Mouse (Mus musculus) bone marrow, adult 2 months (tissue): Measurements from ENCODE around the gene Depdc5. TPM values are rescaled to one million over a fixed set of nuclear protein-coding genes. Genes with fewer than 3 reads are reported as not detected.

Source experiments
- H3K27ac ChIP-seq: fragments of 200-500 bp; 2 replicates; pipeline ENCODE4 v1.5.1; 2012; ENCODE audit warnings: low read depth, mild to moderate bottlenecking, control low read depth, inconsistent platforms, low read length; ENCODE audit not compliant: control insufficient read depth, poor library complexity, insufficient read depth
- H3K4me1 ChIP-seq: fragments of 200-500 bp; 2 replicates; pipeline ENCODE4 v1.6.1; 2011; ENCODE audit warnings: low read length; ENCODE audit not compliant: control insufficient read depth, insufficient read depth
- H3K4me3 ChIP-seq: fragments of 200-500 bp; replicated peaks from 2 replicates; pipeline ENCODE3; 2011; ENCODE audit warnings: mild to moderate bottlenecking, low read depth, low read length, control low read depth; ENCODE audit not compliant: control insufficient read depth
- CTCF ChIP-seq: fragments of 200-500 bp; IDR thresholded peaks from 2 replicates; pipeline ENCODE4 v1.5.1; 2011; ENCODE audit warnings: low read length, control low read depth; ENCODE audit not compliant: control insufficient read depth, insufficient read depth
- POLR2A ChIP-seq: fragments of 200-500 bp; IDR thresholded peaks from 2 replicates; pipeline ENCODE4 v1.6.1; 2011; ENCODE audit warnings: low read depth, mild to moderate bottlenecking, control low read depth, low read length, borderline replicate concordance; ENCODE audit not compliant: control insufficient read depth
- WGBS: fragments of 180-500 bp; shearing (Covaris S2); methylation state at CpG from one replicate; pipeline ENCODE4 v1.1.7; 2018; 5-methylcytosine and 5-hydroxymethylcytosine counted together
- polyA plus RNA-seq: library from polyadenylated mRNA; stranded (reverse); fragments of >200 nt; gene quantifications from 2 replicates; pipeline ENCODE4 v1.2.4, GENCODE M21; 2011; ENCODE audit warnings: low replicate concordance; ENCODE audit not compliant: missing spikeins, insufficient read depth, insufficient read length

Depdc5 gene
- polyA plus RNA-seq, 1 experiment = 26.8 TPM

- Histone ChIP-seq H3K4me3 (no peak overlapping the region), H3K4me1 (no peaks in the 10 kb centered on the region; the same call in 1 of the 2 replicates), H3K27ac (no peak overlapping the region)
- TF ChIP-seq POLR2A (no peak), CTCF (no peak)
Observed at GRCm38 (mm10) chr5:32977179-32977578, 113.7 kb downstream of the Depdc5 start.

- TF ChIP-seq POLR2A = no peak
- no peak for TF ChIP-seq CTCF
- Histone ChIP-seq H3K4me3 (no peak overlapping the region), H3K4me1 (no peaks in the 10 kb centered on the region), H3K27ac (no peak overlapping the region)
- WGBS = 96% methylated on average over 1 of the region's 1 CpGs
Observed at GRCm38 (mm10) chr5:32985379-32985778, 121.9 kb downstream of the Depdc5 start.

- TF ChIP-seq CTCF (no peak), POLR2A (no peak)
- 69% methylated on average over 1 of the region's 1 CpGs for WGBS
- H3K4me1 ChIP-seq = no peaks in the 10 kb centered on the region
- H3K4me3 ChIP-seq = no peak overlapping the region
- H3K27ac ChIP-seq = no peak overlapping the region
Observed at GRCm38 (mm10) chr5:32987873-32988272, 124.4 kb downstream of the Depdc5 start.

GRCm38 (mm10) chr5:32989959-32990640 is 126.6 kb downstream of the Depdc5 start:
- WGBS = 84% methylated on average over 13 of the region's 13 CpGs
- Histone ChIP-seq H3K4me1 (no peaks in the 10 kb centered on the region), H3K27ac (no peak overlapping the region), H3K4me3 (no peak overlapping the region)
- TF ChIP-seq POLR2A (no peak), CTCF (no peak)

GRCm38 (mm10) chr5:32991152-32991551 is 127.7 kb downstream of the Depdc5 start:
- 83% methylated on average over 8 of the region's 8 CpGs for WGBS
- TF ChIP-seq CTCF (no peak), POLR2A (no peak)
- no peaks in the 10 kb centered on the region for H3K4me1 ChIP-seq

GRCm38 (mm10) chr5:32994471-32994870 is 131.0 kb downstream of the Depdc5 start:
- H3K4me3 ChIP-seq = no peak overlapping the region
- WGBS = 56% methylated on average over 2 of the region's 2 CpGs
- H3K27ac ChIP-seq = no peak overlapping the region
- no peaks in the 10 kb centered on the region; the same call in 1 of the 2 replicates for H3K4me1 ChIP-seq
- TF ChIP-seq CTCF = no peak
- no peak for TF ChIP-seq POLR2A

More at GRCm38 (mm10) chr5:32991152-32991551, 127.7 kb downstream of the Depdc5 start:
- no peak overlapping the region for H3K27ac ChIP-seq
- H3K4me3 ChIP-seq = no peak overlapping the region

GRCm38 (mm10) chr5:32995756-32996155 is 132.3 kb downstream of the Depdc5 start:
- H3K27ac ChIP-seq = no peak overlapping the region
- H3K4me1 ChIP-seq = no peaks in the 10 kb centered on the region; the same call in 1 of the 2 replicates
- 52% methylated on average over 4 of the region's 4 CpGs for WGBS
- TF ChIP-seq POLR2A = no peak
- TF ChIP-seq CTCF = no peak
- no peak overlapping the region for H3K4me3 ChIP-seq

GRCm38 (mm10) chr5:32996560-32996959 is 133.1 kb downstream of the Depdc5 start:
- TF ChIP-seq CTCF = no peak
- TF ChIP-seq POLR2A = no peak
- Histone ChIP-seq H3K4me3 (no peak overlapping the region), H3K27ac (no peak overlapping the region), H3K4me1 (no peaks in the 10 kb centered on the region; the same call in 1 of the 2 replicates)
- WGBS = 92% methylated on average over 1 of the region's 1 CpGs

GRCm38 (mm10) chr5:32997686-32998085 is 134.2 kb downstream of the Depdc5 start:
- Histone ChIP-seq H3K4me1 (no peaks in the 10 kb centered on the region; the same call in 1 of the 2 replicates), H3K4me3 (no peak overlapping the region), H3K27ac (no peak overlapping the region)
- 5% methylated on average over 4 of the region's 4 CpGs for WGBS
- TF ChIP-seq CTCF (no peak), POLR2A (no peak)
